Comparison of ENCODE assay signal across 16 mouse cellular contexts in genomic region chr5:119613981-119614770, GRCm38 (mm10). TPM values are rescaled to one million over a fixed set of nuclear protein-coding genes. Genes with fewer than 3 reads are reported as not detected.
DNase-seq lines count a peak whose midpoint lies in the region; ATAC-seq and TF ChIP-seq lines count a peak whose summit lies in the region.
"Had no signal": no experiment of that assay in that cellular context is flagged by ENCODE, and none has a peak within 500 bp of the region (broad histone marks: within the 10 kb centered on the region; RNA-seq: fewer than 3 reads in every experiment).

No protein-coding gene starts in this region.

- no peak for ATAC-seq in lung, embryonic 14.5 days (ENCODE audit: insufficient read depth)

- no peak for TF ChIP-seq POLR2A in ES-Bruce4 (IDR thresholded peaks at IDR 0.05; ENCODE audit: insufficient read depth, low read length)

- no peak overlapping the region for H3K9ac ChIP-seq in lung, embryonic 14.5 days
- H3K9ac ChIP-seq in ES-Bruce4 (ENCODE audit: low read depth, poor library complexity, severe bottlenecking) = 0 out of 2 replicates have a peak overlapping the region, but pooled peaks have one; percentile 14
- no peak overlapping the region for H3K9ac ChIP-seq in ES-E14 (ENCODE audit: insufficient read depth, low read depth, low read length, poor library complexity, severe bottlenecking)
- H3K9ac ChIP-seq: embryonic facial prominence, embryonic 15.5 days; hindbrain, embryonic 15.5 days had no signal

- no peaks in the 10 kb centered on the region for H3K9me3 ChIP-seq in lung, embryonic 14.5 days (ENCODE audit: low read depth, low read length)
- H3K9me3 ChIP-seq in ES-Bruce4 (replicated peaks; ENCODE audit: control insufficient read depth, insufficient read depth, low read length, poor library complexity, severe bottlenecking) (no peaks in the 10 kb centered on the region), ES-E14 (ENCODE audit: control insufficient read depth, insufficient read depth, low read depth, low read length) (no peaks in the 10 kb centered on the region)
- H3K9me3 ChIP-seq in limb, embryonic 10.5 days (replicated peaks) = no peaks in the 10 kb centered on the region
- H3K9me3 ChIP-seq: embryonic facial prominence, embryonic 15.5 days; forebrain, embryonic 10.5 days; hindbrain, embryonic 15.5 days had no signal

- TF ChIP-seq CTCF in lung, embryonic 14.5 days (IDR thresholded peaks at IDR 0.05; ENCODE audit: low read depth) = no peak
- no peak for TF ChIP-seq CTCF in ES-Bruce4 (IDR thresholded peaks at IDR 0.05; ENCODE audit: low read depth, low read length)

- in situ Hi-C loops in ES-E14 (cut with MboI; ENCODE audit: low sequenced_read_pairs in 2 of 2, unreplicated experiment in 2 of 2) = no loop called here

- peak overlapping the region; percentile 72 for H3K27ac ChIP-seq in lung, embryonic 14.5 days (ENCODE audit: low read depth)
- H3K27ac ChIP-seq in ES-Bruce4 (ENCODE audit: insufficient read depth, low read length) (peak overlapping the region; percentile 18; the same call in 1 of the 2 replicates), ES-E14 (ENCODE audit: insufficient read depth, low read depth, low read length, poor library complexity, severe bottlenecking) (peak overlapping the region; percentile 85)
- peak overlapping the region; percentile 66 for H3K27ac ChIP-seq in limb, embryonic 10.5 days
- H3K27ac ChIP-seq: embryonic facial prominence, embryonic 15.5 days; hindbrain, embryonic 15.5 days had no signal

- H3K4me2 ChIP-seq in lung, embryonic 14.5 days = no peak overlapping the region
- H3K4me2 ChIP-seq: embryonic facial prominence, embryonic 15.5 days; heart, embryonic 11.5 days; hindbrain, embryonic 15.5 days had no signal

- WGBS in lung, embryonic 14.5 days = 78% methylated on average over 10 of the region's 10 CpGs
- WGBS in limb, embryonic 10.5 days = 85% methylated on average over 10 of the region's 10 CpGs

- TF ChIP-seq EP300 in ES-Bruce4 (IDR thresholded peaks at IDR 0.05; ENCODE audit: insufficient read depth, low read depth, low read length) = no peak

- DNase-seq in lung, embryonic 14.5 days = no peak
- no peak for DNase-seq in lung, postnatal 14 days
- DNase-seq in ES-E14 (ENCODE audit: low read depth, low spot score) = no peak
- DNase-seq in limb, embryonic 10.5 days (ENCODE audit: low spot score) = no peak
- no peak for DNase-seq in cerebellum, adult 18-20 months
- no peak for DNase-seq in adrenal gland, adult 18-20 months (ENCODE audit: low spot score in 2 of 2)
- DNase-seq: cerebellum, adult 2 months; gastrocnemius, postnatal 36 days; heart, adult 11 months; heart, postnatal 36 days had no signal

- no peak overlapping the region for H3K4me3 ChIP-seq in lung, embryonic 14.5 days (ENCODE audit: low read depth, low read length)
- no peak overlapping the region for H3K4me3 ChIP-seq in ES-Bruce4 (ENCODE audit: low read depth, low read length)
- H3K4me3 ChIP-seq in ES-E14 (ENCODE audit: insufficient read depth in 1 of 2, low read depth in 1 of 2, low read length in 2 of 2, poor library complexity in 1 of 2, severe bottlenecking in 1 of 2) = no peak overlapping the region
- H3K4me3 ChIP-seq in limb, embryonic 10.5 days = no peak overlapping the region
- H3K4me3 ChIP-seq: embryonic facial prominence, embryonic 15.5 days; erythroblast, embryonic 14.5 days; forebrain, embryonic 10.5 days; hindbrain, embryonic 15.5 days had no signal

- peaks cover 21% of the 10 kb centered on the region for H3K4me1 ChIP-seq in lung, embryonic 14.5 days (ENCODE audit: insufficient read depth)
- peaks cover 2% of the 10 kb centered on the region for H3K4me1 ChIP-seq in ES-Bruce4 (ENCODE audit: control insufficient read depth, insufficient read depth, low read length)
- peaks cover 4 to 27% of the 10 kb centered on the region in 2 experiments; a peak in 3 of 4 replicates for H3K4me1 ChIP-seq in ES-E14 (ENCODE audit: control insufficient read depth in 2 of 2, insufficient read depth in 2 of 2, low read length in 2 of 2, poor library complexity in 1 of 2)
- peaks cover 62% of the 10 kb centered on the region for H3K4me1 ChIP-seq in limb, embryonic 10.5 days
- H3K4me1 ChIP-seq: hindbrain, embryonic 15.5 days had no signal

- H3K27me3 ChIP-seq in lung, embryonic 14.5 days (ENCODE audit: insufficient read depth, low read length) = no peaks in the 10 kb centered on the region
- H3K27me3 ChIP-seq in ES-Bruce4 (ENCODE audit: control insufficient read depth, insufficient read depth, low read length, poor library complexity, severe bottlenecking) = no peaks in the 10 kb centered on the region
- peaks cover 84% of the 10 kb centered on the region for H3K27me3 ChIP-seq in limb, embryonic 10.5 days (ENCODE audit: low read depth, poor library complexity, severe bottlenecking)
- H3K27me3 ChIP-seq: embryonic facial prominence, embryonic 15.5 days; hindbrain, embryonic 15.5 days had no signal

- H3K36me3 ChIP-seq in lung, embryonic 14.5 days (ENCODE audit: insufficient read depth) = no peaks in the 10 kb centered on the region
- no peaks in the 10 kb centered on the region for H3K36me3 ChIP-seq in ES-Bruce4 (ENCODE audit: control insufficient read depth, insufficient read depth, low read length, poor library complexity, severe bottlenecking)
- no peaks in the 10 kb centered on the region for H3K36me3 ChIP-seq in ES-E14 (ENCODE audit: control insufficient read depth, insufficient read depth, low read length, poor library complexity, severe bottlenecking)
- H3K36me3 ChIP-seq in limb, embryonic 10.5 days = no peaks in the 10 kb centered on the region
- H3K36me3 ChIP-seq: embryonic facial prominence, embryonic 15.5 days; forebrain, embryonic 10.5 days; hindbrain, embryonic 15.5 days had no signal

TF ChIP-seq in ES-E14, 5 proteins besides CTCF, POLR2A, EP300 and RAD21:
- TF ChIP-seq ZNF384 (IDR thresholded peaks at IDR 0.05; ENCODE audit: low read depth, low read length) (no peak), HCFC1 (IDR thresholded peaks at IDR 0.05; ENCODE audit: borderline replicate concordance, insufficient read depth, low read length) (no peak), MAFK (IDR thresholded peaks at IDR 0.05; ENCODE audit: insufficient read depth, low read depth, low read length) (no peak), CHD2 (IDR thresholded peaks at IDR 0.05; ENCODE audit: low read depth, low read length) (no peak), ZC3H11A (IDR thresholded peaks at IDR 0.05; ENCODE audit: borderline replicate concordance, low read depth, low read length) (no peak)

RNA-seq across cellular contexts. Expression of gene Tbx3, which starts 56.3 kb away (rescaled TPM):
- polyA plus RNA-seq in lung, embryonic 14.5 days (2014; fragmentation: Nextera tagmentation; extraction: Ambion mirVana) = 82.1 and 84.8 TPM in 2 replicates
- 29.8 and 30.1 TPM in 2 replicates for polyA plus RNA-seq in ES-Bruce4 (2011; ENCODE audit: insufficient read depth, insufficient read length, low read depth, missing spikeins)
- 30.5 and 47.9 TPM in 2 replicates for total RNA-seq in ES-E14 (2012; rRNA removed)
- polyA plus RNA-seq in limb, embryonic 10.5 days (2016; fragmentation: Nextera tagmentation; extraction: Ambion mirVana) = 50.1 and 55.3 TPM in 2 replicates
- total RNA-seq in adrenal gland, adult 18-20 months (2021) = 100 to 1,000 TPM; 298 to 307 TPM
- polyA plus RNA-seq: erythroblast, embryonic 14.5 days had no signal

Comparison
In these comparisons a context has a peak if more than half of its experiments do, and no peak if none do; other contexts are left out.
1. H3K27ac ChIP-seq: peak in every context shown above with its lines; median percentile 85 in ES-E14; 72 in lung, embryonic 14.5 days; 66 in limb, embryonic 10.5 days; 18 in ES-Bruce4.